Mouse (Mus musculus): ENCODE measurements around the gene Antxrl.

DNA sequence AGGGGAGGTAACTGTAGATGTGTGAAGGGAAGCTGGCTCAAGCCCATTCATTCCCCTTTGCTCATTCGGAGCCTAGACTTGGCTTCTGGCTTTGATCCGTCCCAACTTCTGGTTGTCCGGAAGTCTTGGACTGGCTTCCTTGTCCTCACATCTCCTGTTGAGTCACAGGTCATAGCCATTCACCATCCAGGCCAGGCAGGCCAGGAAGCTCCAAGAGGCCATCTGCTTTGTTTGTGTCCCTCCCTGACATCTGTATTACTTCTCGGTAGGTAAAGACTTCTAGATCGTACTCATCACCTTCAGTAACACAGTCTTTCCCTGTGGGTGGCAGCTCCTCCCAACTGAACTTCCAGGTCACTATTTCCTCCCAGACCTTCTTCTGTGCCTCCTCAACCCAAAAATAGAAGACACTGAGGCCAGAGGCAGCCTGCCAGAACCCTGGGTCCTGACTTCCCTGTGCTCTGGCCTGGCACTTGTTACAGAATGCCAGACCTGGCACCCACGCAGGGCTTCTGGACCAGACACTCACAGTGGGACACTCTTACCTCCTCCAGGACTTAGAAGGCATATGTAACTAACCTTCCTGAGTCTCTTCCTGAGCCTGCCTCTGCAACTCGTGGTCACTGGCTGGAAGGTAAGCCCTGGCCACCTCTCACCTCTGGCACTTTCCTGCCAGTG lies 66.7 kb downstream of the Antxrl start:
- no peak for TF ChIP-seq POLR2A (IDR thresholded peaks at IDR 0.05; ENCODE audit: control insufficient read depth, extremely low read depth, insufficient read depth, low read length, poor library complexity)
- no peak for TF ChIP-seq CTCF (IDR thresholded peaks at IDR 0.05; ENCODE audit: borderline replicate concordance, control insufficient read depth, extremely low read depth, insufficient read depth, low read length, poor library complexity)
